In the genomic region with DNA sequence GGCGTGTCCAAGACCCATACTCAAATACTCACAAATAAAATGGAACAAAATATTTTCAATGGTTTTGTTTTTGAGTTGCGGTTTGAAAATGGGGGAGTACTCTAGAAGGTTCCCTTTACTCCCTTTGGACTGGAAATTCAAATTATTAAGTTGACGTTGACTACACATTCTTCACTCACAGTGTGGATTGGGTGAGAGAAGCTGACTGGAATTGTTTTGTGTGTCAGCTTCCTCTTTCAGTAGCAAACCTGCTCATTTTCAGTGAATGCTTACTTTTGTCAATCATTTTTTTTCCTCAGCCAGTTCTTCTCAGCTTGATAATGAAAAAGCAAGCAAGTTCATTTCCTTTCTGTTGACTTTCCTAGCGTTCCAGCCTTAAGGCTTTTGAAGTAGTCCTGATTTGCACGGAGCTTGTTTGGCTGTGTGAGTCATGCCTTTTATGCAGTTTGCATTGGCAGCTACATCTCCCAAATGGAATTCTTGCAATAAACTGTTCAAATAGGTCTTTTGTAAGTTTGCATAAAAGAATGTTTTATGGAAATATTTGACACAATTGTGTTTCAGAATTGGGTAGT, we compare ENCODE assay signal across 23 mouse cellular contexts.
DNase-seq lines count a peak whose midpoint lies in the region; ATAC-seq and TF ChIP-seq lines count a peak whose summit lies in the region.
"Had no signal": no experiment of that assay in that cellular context is flagged by ENCODE, and none has a peak within 500 bp of the region (broad histone marks: within the 10 kb centered on the region; RNA-seq: fewer than 3 reads in every experiment).

No protein-coding gene starts in this region.

- H3K9me3 ChIP-seq in lung, embryonic 14.5 days (ENCODE audit: low read depth, low read length) = no peaks in the 10 kb centered on the region
- H3K9me3 ChIP-seq in stomach, embryonic 15.5 days = no peaks in the 10 kb centered on the region
- H3K9me3 ChIP-seq: heart, embryonic 13.5 days; limb, embryonic 13.5 days; liver, embryonic 13.5 days had no signal

- H3K4me1 ChIP-seq in lung, embryonic 14.5 days (ENCODE audit: insufficient read depth) = no peaks in the 10 kb centered on the region
- no peaks in the 10 kb centered on the region for H3K4me1 ChIP-seq in stomach, embryonic 15.5 days
- H3K4me1 ChIP-seq: liver, embryonic 13.5 days had no signal

- peak; percentile 61 for DNase-seq in lung, embryonic 14.5 days
- DNase-seq in lung, postnatal 10 days = no peak
- peak; percentile 78 for DNase-seq in Muller cell, postnatal 12 days (ENCODE audit: inconsistent ontology term)
- DNase-seq in brain, adult 2 months (ENCODE audit: low read depth, low spot score) = peak; percentile 81
- DNase-seq in c-Kit-positive CD71-positive TER-119-positive erythroid progenitor cells, embryonic 14.5 days (ENCODE audit: low spot score) = no peak
- DNase-seq in kidney, postnatal 25 days = no peak
- DNase-seq: adrenal gland, postnatal 14 days; cerebellum, adult 18-20 months; forebrain, postnatal 0 days; gastrocnemius, postnatal 10 days; heart, adult 18-20 months; heart, postnatal 4 days; layer of hippocampus, postnatal 36 days; liver, embryonic 13.5 days; midbrain, embryonic 14.5 days; spleen, adult 18-20 months; thymus, postnatal 14 days had no signal

- no peak for TF ChIP-seq CTCF in lung, embryonic 14.5 days (IDR thresholded peaks at IDR 0.05; ENCODE audit: low read depth)

- 59% methylated on average over 5 of the region's 5 CpGs for WGBS in lung, embryonic 14.5 days
- WGBS in stomach, embryonic 15.5 days = 59% methylated on average over 5 of the region's 5 CpGs

- no peaks in the 10 kb centered on the region for H3K36me3 ChIP-seq in lung, embryonic 14.5 days (ENCODE audit: insufficient read depth)
- no peaks in the 10 kb centered on the region for H3K36me3 ChIP-seq in stomach, embryonic 15.5 days
- H3K36me3 ChIP-seq: heart, embryonic 13.5 days; limb, embryonic 13.5 days; liver, embryonic 13.5 days had no signal

- H3K4me3 ChIP-seq in lung, embryonic 14.5 days (ENCODE audit: low read depth, low read length) = no peak overlapping the region
- H3K4me3 ChIP-seq in stomach, embryonic 15.5 days (replicated peaks) = no peak overlapping the region
- H3K4me3 ChIP-seq: heart, embryonic 13.5 days; limb, embryonic 13.5 days; liver, embryonic 13.5 days had no signal

- H3K27me3 ChIP-seq in lung, embryonic 14.5 days (ENCODE audit: insufficient read depth, low read length) = no peaks in the 10 kb centered on the region
- no peaks in the 10 kb centered on the region for H3K27me3 ChIP-seq in stomach, embryonic 15.5 days (replicated peaks)
- H3K27me3 ChIP-seq: heart, embryonic 13.5 days; limb, embryonic 13.5 days; liver, embryonic 13.5 days had no signal

- peak; percentile 65 for ATAC-seq in lung, embryonic 14.5 days (ENCODE audit: insufficient read depth)
- peak; percentile 79 for ATAC-seq in stomach, embryonic 15.5 days (ENCODE audit: insufficient read depth, low FRiP score, low read depth)
- ATAC-seq: forebrain, postnatal 0 days; hindbrain, embryonic 16.5 days; intestine, embryonic 16.5 days; Patski had no signal

- H3K27ac ChIP-seq in lung, embryonic 14.5 days (ENCODE audit: low read depth) = peak overlapping the region; percentile 77
- H3K27ac ChIP-seq in stomach, embryonic 15.5 days = peak overlapping the region; percentile 67; the same call in 1 of the 2 replicates
- H3K27ac ChIP-seq: heart, embryonic 13.5 days; limb, embryonic 13.5 days; liver, embryonic 13.5 days had no signal

- H3K9ac ChIP-seq in lung, embryonic 14.5 days = no peak overlapping the region
- no peak overlapping the region for H3K9ac ChIP-seq in stomach, embryonic 15.5 days
- H3K9ac ChIP-seq: forebrain, postnatal 0 days; heart, embryonic 13.5 days; limb, embryonic 13.5 days; liver, embryonic 13.5 days had no signal

- no peak overlapping the region for H3K4me2 ChIP-seq in lung, embryonic 14.5 days
- H3K4me2 ChIP-seq in stomach, embryonic 15.5 days = no peak overlapping the region
- H3K4me2 ChIP-seq: heart, embryonic 13.5 days; limb, embryonic 13.5 days; liver, embryonic 13.5 days had no signal

Comparison
In these comparisons a context has a peak if more than half of its experiments do, and no peak if none do; other contexts are left out.
1. DNase-seq: peak in lung, embryonic 14.5 days (single experiment), Muller cell, postnatal 12 days (single experiment) and brain, adult 2 months (single experiment); none in lung, postnatal 10 days (single experiment), c-Kit-positive CD71-positive TER-119-positive erythroid progenitor cells, embryonic 14.5 days (single experiment) and kidney, postnatal 25 days (0 of 2).